Mouse (Mus musculus) kidney, adult 18-20 months (tissue): ENCODE data around the gene Ogfod1.
A peak's percentile ranks its signal among the peaks of the same experiment; 100 is the strongest.

Source experiments
- DNase-seq: peaks from one replicate; pipeline ENCODE4 v3.0.0; 2021

The Ogfod1 gene

GRCm38 (mm10) chr8:94076461-94077192 is 39.6 kb downstream of the Ogfod1 start:
- DNase-seq, result no peak

- DNase-seq, result no peak
These were observed 51.0 kb downstream of the Ogfod1 start for GRCm38 (mm10) chr8:94087964-94088363.

GRCm38 (mm10) chr8:94089715-94090114 is 52.7 kb downstream of the Ogfod1 start:
- DNase-seq, result no peak

GRCm38 (mm10) chr8:94092848-94093247 is 55.9 kb downstream of the Ogfod1 start:
- no peak for DNase-seq

GRCm38 (mm10) chr8:94094281-94094680 is 57.3 kb downstream of the Ogfod1 start:
- no peak for DNase-seq

- DNase-seq, result peak; percentile 98
These were observed 61.3 kb downstream of the Ogfod1 start, which contains the start of gene Bbs2 for GRCm38 (mm10) chr8:94098081-94098974. Gene Bbs2 (minus strand): TSS chr8:94098928.

GRCm38 (mm10) chr8:94098996-94099395 is 62.0 kb downstream of the Ogfod1 start:
- DNase-seq, result no peak

GRCm38 (mm10) chr8:94104146-94104545 is 67.1 kb downstream of the Ogfod1 start:
- no peak for DNase-seq

- no peak for DNase-seq
These were observed 70.9 kb downstream of the Ogfod1 start for GRCm38 (mm10) chr8:94107871-94108270.

- DNase-seq, result no peak
These were observed 72.4 kb downstream of the Ogfod1 start for GRCm38 (mm10) chr8:94109396-94109795.

- DNase-seq, result no peak
These were observed 72.8 kb downstream of the Ogfod1 start for GRCm38 (mm10) chr8:94109835-94110234.

GRCm38 (mm10) chr8:94110526-94111177 is 73.7 kb downstream of the Ogfod1 start:
- no peak for DNase-seq

- DNase-seq, result no peak
These were observed 76.4 kb downstream of the Ogfod1 start for GRCm38 (mm10) chr8:94113435-94113834.

GRCm38 (mm10) chr8:94113972-94114371 is 77.0 kb downstream of the Ogfod1 start:
- no peak for DNase-seq
